Mouse (Mus musculus) heart, postnatal 0 days (tissue): ENCODE results near the gene Kazn.
A peak's percentile ranks its signal among the peaks of the same experiment; 100 is the strongest.

Source experiments
- CTCF ChIP-seq: IDR thresholded peaks from 2 replicates; pipeline ENCODE4 v1.5.1; 2016; ENCODE audit warnings: antibody characterized with exemption, control low read depth, low read depth
- EP300 ChIP-seq: IDR thresholded peaks from 2 replicates; pipeline ENCODE4 v1.6.1; 2016; ENCODE audit warnings: antibody characterized with exemption, low read depth

DNA sequence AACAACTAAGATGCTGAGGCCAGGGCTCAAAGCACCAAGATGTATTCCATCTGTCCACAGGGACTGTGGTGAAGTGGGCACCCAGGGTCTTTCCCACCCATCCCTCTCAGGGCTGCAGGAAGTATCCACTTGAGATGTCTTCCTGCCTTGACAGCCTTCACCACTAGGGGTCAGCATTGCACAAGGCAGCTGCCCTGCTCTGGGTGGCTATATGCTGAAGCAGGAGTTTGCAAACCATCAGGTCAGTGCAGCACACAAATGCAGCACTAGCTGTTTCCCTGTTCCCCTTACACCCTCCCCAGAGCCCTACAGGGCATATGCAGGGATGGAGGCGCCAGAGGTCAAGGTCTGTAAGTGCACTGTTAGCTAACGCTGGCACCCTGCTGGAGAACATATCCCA, 85.7 kb downstream of the Kazn start:
- TF ChIP-seq CTCF, result peak; percentile 100
- TF ChIP-seq EP300, result no peak
